Mouse (Mus musculus) bone marrow macrophage, adult 2 months (primary cell): ENCODE measurements around the gene Mad1l1.

Experiments
- CTCF ChIP-seq: IDR thresholded peaks from 2 replicates; pipeline ENCODE4 v1.5.1; 2012; ENCODE audit warnings: low read depth, mild to moderate bottlenecking, low read length, moderate library complexity
- POLR2A ChIP-seq: IDR thresholded peaks from 2 replicates; pipeline ENCODE4 v1.6.1; 2012; ENCODE audit warnings: mild to moderate bottlenecking, low read depth, low read length, borderline replicate concordance

DNA sequence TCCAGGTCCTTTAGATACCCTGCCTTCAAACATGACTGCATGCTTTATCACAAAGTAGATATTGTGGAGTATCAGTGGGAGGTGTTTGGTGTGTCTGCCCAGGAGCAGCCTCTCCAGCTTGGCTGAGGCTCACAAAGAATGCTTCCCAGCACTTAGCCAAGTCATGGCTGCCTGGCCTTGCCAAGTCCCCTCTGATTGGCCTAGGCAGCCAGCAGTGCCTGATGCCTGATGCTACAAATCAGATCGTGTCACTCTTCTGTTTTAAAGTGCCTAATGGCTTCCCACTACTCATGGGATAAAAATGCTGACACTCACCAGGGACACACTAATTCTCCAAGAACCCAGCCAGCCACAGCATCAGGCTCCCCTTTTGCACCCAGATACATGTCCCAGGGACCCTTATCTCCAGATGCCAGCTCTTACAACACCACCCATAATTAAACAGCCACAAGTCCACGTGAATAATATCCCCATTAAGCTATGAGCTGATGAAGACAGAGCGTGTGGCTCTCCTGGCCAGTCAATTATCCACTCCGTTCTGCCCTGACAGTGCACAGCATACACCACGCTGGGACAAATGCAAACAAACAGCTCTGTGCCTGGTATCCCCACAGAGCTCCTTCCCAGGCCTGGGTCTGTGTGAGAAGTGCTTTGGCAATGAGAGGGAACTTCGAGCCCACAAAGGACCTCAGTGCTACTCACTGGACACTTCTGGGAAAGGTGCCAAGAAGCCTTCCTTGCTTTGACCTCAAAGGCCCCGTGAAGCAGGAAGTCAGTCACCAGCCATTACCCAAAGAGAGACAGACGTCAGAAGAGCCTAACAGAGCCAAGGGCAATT lies 205.7 kb downstream of the Mad1l1 start:
- no peak for TF ChIP-seq CTCF
- no peak for TF ChIP-seq POLR2A
